Mouse (Mus musculus) neutrophil, adult 59 days (primary cell): ENCODE results near the gene Nectin3. TPM values are rescaled to one million over a fixed set of nuclear protein-coding genes. Genes with fewer than 3 reads are reported as not detected.

Source experiments
- total RNA-seq, 2 experiments: library from RNA; stranded (reverse); gene quantifications; 1 replicate in 1 of 2; 2 replicates in 1 of 2; pipeline ENCODE4 v1.2.4; 2023

Gene Nectin3
- total RNA-seq = under 1 TPM in 1 of 2 experiments, not detected in 1; 0.18 TPM

GRCm38 (mm10) chr16:46498421-46498789, at the start of gene Nectin3:
Gene Nectin3 (minus strand): TSS chr16:46498525.

